Mouse (Mus musculus): Measurements from ENCODE around the gene Paics. TPM values are rescaled to one million over a fixed set of nuclear protein-coding genes. Genes with fewer than 3 reads are reported as not detected.
"Not testable (repeated sequence)": the region's sequence is repeated elsewhere in the genome, so short reads cannot be mapped to it uniquely, and the experiment has no call there.

The Paics gene
- polyA plus RNA-seq, 1 experiment from 2014 or later, result 165 TPM

DNA sequence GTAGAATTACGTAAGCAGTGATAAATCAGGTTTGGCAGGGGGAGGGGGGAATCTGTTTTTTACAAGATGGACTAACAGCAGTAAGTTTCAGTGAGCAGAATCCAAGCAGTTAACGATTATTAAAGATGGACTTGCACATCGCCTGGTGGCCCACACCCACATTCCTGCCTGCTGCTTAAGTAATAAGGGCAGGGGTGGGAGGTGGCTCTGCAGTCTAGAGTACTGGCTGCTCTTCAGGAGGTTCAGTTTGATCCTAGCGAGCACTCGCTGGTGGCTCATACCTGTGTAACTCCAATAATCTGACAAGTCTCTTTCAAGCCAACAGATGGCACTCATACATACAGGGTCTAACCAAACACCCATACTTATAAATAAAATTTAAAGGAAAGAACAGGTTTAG, 8.5 kb downstream of the Paics start:
- no peaks in the 10 kb centered on the region for H3K27me3 ChIP-seq (ENCODE audit: control insufficient read depth, insufficient read depth, low read length)
- no peak for ATAC-seq (ENCODE audit: low read depth)
- no peak overlapping the region for H3K4me2 ChIP-seq (ENCODE audit: low read depth, low read length)
- 89% methylated on average over 5 of the region's 5 CpGs for WGBS
- H3K9me3 ChIP-seq (ENCODE audit: control insufficient read depth, low read length), result no peaks in the 10 kb centered on the region
- H3K27ac ChIP-seq (ENCODE audit: low read depth, low read length), result no peak overlapping the region
- H3K9ac ChIP-seq (replicated peaks; ENCODE audit: low read depth, low read length), result no peak overlapping the region
- H3K36me3 ChIP-seq (ENCODE audit: control insufficient read depth, insufficient read depth, low read length), result peaks cover 51% of the 10 kb centered on the region
- no peak overlapping the region for H3K4me3 ChIP-seq (ENCODE audit: low read depth, low read length)
- H3K4me1 ChIP-seq (ENCODE audit: control insufficient read depth, insufficient read depth, low read length), result no peaks in the 10 kb centered on the region

DNA sequence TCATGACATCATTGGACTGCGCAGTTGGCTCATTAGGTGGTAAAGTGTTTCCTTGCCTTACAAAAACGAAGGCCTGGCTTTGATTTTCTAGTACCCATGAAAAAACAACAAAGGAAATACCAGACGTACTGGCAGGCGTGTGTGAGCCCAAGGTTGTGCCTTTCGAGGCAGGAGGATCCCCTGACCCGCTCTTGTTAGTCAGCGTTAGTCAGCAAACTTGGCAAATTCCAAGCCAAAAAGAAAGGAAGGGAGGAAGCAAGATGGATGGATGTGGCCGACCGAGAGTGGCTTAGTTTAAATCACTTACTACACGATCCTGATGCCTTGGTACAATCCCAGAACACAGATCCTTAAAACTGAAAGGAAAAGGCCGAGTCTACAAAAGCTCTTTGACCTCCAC, 11.4 kb downstream of the Paics start:
- WGBS, result 80% methylated on average over 11 of the region's 11 CpGs
- H3K36me3 ChIP-seq (ENCODE audit: control insufficient read depth, insufficient read depth, low read length), result peaks cover 52% of the 10 kb centered on the region
- no peaks in the 10 kb centered on the region for H3K9me3 ChIP-seq (ENCODE audit: control insufficient read depth, low read length)

DNA sequence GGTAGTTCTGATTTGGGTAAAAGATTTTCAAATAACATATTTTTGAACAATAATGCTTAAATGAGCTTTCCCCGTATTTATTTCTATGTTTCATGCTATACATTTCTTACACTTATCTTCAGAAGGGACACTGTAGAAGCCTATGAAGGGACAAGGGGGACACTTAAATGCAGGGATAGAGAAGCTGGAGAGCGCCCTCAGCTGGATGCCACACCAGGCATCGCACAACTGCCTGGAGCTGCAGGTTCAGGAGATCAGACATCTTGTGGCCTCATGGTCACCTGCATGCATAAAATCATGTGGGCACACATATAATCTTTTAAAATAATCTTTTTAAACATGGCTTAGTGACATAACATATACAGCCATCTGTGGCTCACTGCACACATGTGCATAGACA, 13.5 kb downstream of the Paics start:
- no peak for ATAC-seq (ENCODE audit: low read depth)
- no peak overlapping the region for H3K4me2 ChIP-seq (ENCODE audit: low read depth, low read length)
- no peaks in the 10 kb centered on the region for H3K9me3 ChIP-seq (ENCODE audit: control insufficient read depth, low read length)
- H3K27me3 ChIP-seq (ENCODE audit: control insufficient read depth, insufficient read depth, low read length), result no peaks in the 10 kb centered on the region
- H3K4me3 ChIP-seq (ENCODE audit: low read depth, low read length), result no peak overlapping the region
- H3K27ac ChIP-seq (ENCODE audit: low read depth, low read length), result no peak overlapping the region
- H3K4me1 ChIP-seq (ENCODE audit: control insufficient read depth, insufficient read depth, low read length), result no peaks in the 10 kb centered on the region
- H3K36me3 ChIP-seq (ENCODE audit: control insufficient read depth, insufficient read depth, low read length), result peaks cover 44% of the 10 kb centered on the region
- WGBS, result 95% methylated on average over 3 of the region's 3 CpGs
- no peak overlapping the region for H3K9ac ChIP-seq (replicated peaks; ENCODE audit: low read depth, low read length)

More for the DNA sequence above, 11.4 kb downstream of the Paics start:
- Histone ChIP-seq H3K27ac (ENCODE audit: low read depth, low read length) (no peak overlapping the region), H3K9ac (replicated peaks; ENCODE audit: low read depth, low read length) (no peak overlapping the region), H3K4me3 (ENCODE audit: low read depth, low read length) (no peak overlapping the region), H3K4me2 (ENCODE audit: low read depth, low read length) (no peak overlapping the region), H3K27me3 (ENCODE audit: control insufficient read depth, insufficient read depth, low read length) (no peaks in the 10 kb centered on the region), H3K4me1 (ENCODE audit: control insufficient read depth, insufficient read depth, low read length) (no peaks in the 10 kb centered on the region)
- no peak for ATAC-seq (ENCODE audit: low read depth)

DNA sequence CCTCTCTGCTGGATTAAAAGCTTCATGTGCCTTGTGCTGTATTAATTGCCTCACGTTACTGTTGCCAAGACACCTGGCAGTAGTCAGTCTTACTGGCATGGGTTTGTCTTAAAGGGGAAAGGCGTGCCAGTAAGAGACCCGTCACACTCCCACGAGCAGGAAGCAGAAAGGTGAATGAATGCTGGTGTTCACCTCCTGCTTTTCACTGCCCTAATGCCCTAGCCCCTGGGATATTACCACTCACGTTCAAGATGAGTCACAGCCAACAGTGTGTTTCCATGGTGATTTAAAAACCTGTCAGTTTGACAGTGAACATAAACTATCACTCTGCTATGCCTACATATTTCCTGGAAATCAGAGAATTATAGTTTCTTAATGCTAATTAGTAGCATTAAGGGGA, 18.1 kb downstream of the Paics start:
- Histone ChIP-seq H3K27ac (ENCODE audit: low read depth, low read length) (no peak overlapping the region), H3K9me3 (ENCODE audit: control insufficient read depth, low read length) (no peaks in the 10 kb centered on the region), H3K9ac (replicated peaks; ENCODE audit: low read depth, low read length) (no peak overlapping the region), H3K27me3 (ENCODE audit: control insufficient read depth, insufficient read depth, low read length) (no peaks in the 10 kb centered on the region), H3K4me1 (ENCODE audit: control insufficient read depth, insufficient read depth, low read length) (peaks cover 8% of the 10 kb centered on the region), H3K4me3 (ENCODE audit: low read depth, low read length) (no peak overlapping the region), H3K4me2 (ENCODE audit: low read depth, low read length) (no peak overlapping the region), H3K36me3 (ENCODE audit: control insufficient read depth, insufficient read depth, low read length) (peaks cover 17% of the 10 kb centered on the region)
- ATAC-seq (ENCODE audit: low read depth), result no peak
- 83% methylated on average over 5 of the region's 5 CpGs for WGBS

DNA sequence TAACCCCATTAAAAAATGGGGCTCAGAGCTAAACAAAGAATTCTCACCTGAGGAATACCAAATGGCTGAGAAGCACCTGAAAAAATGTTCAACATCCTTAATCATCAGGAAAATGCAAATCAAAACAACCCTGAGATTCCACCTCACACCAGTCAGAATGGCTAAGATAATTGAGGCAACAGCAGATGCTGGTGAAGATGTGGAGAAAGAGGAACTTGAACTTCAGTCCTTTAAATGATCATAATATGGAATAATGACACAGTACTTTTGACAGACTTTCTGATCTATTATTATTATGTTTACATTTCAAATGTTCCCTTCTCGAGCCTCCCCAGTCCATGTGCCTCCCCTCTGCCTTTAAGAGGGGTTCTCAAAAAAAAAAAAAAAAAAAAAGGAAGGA, 20.0 kb downstream of the Paics start:
- not testable (repeated sequence) for H3K36me3 ChIP-seq (ENCODE audit: control insufficient read depth, insufficient read depth, low read length); H3K9me3 ChIP-seq (ENCODE audit: control insufficient read depth, low read length); ATAC-seq (ENCODE audit: low read depth); H3K27me3 ChIP-seq (ENCODE audit: control insufficient read depth, insufficient read depth, low read length); H3K9ac ChIP-seq (replicated peaks; ENCODE audit: low read depth, low read length); H3K4me2 ChIP-seq (ENCODE audit: low read depth, low read length); H3K4me3 ChIP-seq (ENCODE audit: low read depth, low read length); H3K27ac ChIP-seq (ENCODE audit: low read depth, low read length)
- peaks cover 14% of the 10 kb centered on the region for H3K4me1 ChIP-seq (ENCODE audit: control insufficient read depth, insufficient read depth, low read length)
- WGBS, result 81% methylated on average over 1 of the region's 1 CpGs

DNA sequence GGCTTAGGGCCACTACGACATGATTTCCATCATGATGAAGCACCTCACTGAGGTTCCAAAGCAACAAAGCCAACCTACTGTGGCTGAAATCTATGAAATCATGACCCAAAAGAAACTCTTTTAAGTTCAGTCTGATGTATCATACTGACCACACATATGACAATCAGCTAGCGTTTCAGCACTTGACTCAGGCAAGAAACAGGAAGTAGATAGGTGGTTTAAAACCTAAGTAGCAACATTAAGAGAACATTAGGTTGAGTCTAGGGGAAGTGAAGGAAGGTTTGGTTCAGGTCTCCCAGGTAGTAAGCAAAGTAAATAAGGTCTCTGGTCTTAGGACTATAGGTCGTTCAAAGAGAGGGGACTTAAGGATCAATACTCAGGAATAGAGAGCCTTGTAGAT, 22.4 kb downstream of the Paics start:
- no peak overlapping the region for H3K27ac ChIP-seq (ENCODE audit: low read depth, low read length)
- no peak for ATAC-seq (ENCODE audit: low read depth)
- no peaks in the 10 kb centered on the region for H3K9me3 ChIP-seq (ENCODE audit: control insufficient read depth, low read length)
- H3K27me3 ChIP-seq (ENCODE audit: control insufficient read depth, insufficient read depth, low read length), result no peaks in the 10 kb centered on the region
- peak overlapping the region; percentile 85 for H3K4me2 ChIP-seq (ENCODE audit: low read depth, low read length)
- peak overlapping the region; percentile 92 for H3K4me3 ChIP-seq (ENCODE audit: low read depth, low read length)
- H3K9ac ChIP-seq (replicated peaks; ENCODE audit: low read depth, low read length), result no peak overlapping the region; the same call in 1 of the 2 replicates
- H3K4me1 ChIP-seq (ENCODE audit: control insufficient read depth, insufficient read depth, low read length), result peaks cover 14% of the 10 kb centered on the region
- H3K36me3 ChIP-seq (ENCODE audit: control insufficient read depth, insufficient read depth, low read length), result peaks cover 7% of the 10 kb centered on the region; the same call in 1 of the 2 replicates
- 71% methylated on average over 3 of the region's 3 CpGs for WGBS

DNA sequence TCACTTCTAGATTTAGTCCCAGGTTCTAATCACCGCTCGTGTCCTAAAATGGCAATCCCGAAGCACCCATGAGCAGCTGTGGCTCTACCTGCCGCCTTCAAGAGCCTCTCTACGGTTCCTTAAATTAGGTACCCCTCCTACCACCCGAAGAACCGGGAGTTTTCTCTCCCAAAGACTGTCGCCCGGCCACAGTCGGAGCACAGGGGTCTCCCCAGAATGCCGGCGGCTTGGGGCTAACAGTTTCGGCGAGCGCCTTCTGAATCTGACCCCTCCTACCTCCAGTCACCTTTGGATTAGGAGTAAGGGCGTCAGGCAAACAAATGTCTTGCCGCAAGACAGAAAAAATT, 23.1 kb downstream of the Paics start:
- H3K9me3 ChIP-seq (ENCODE audit: control insufficient read depth, low read length), result no peaks in the 10 kb centered on the region
- H3K4me1 ChIP-seq (ENCODE audit: control insufficient read depth, insufficient read depth, low read length), result peaks cover 14% of the 10 kb centered on the region
- peak overlapping the region; percentile 92 for H3K4me3 ChIP-seq (ENCODE audit: low read depth, low read length)
- no peak overlapping the region for H3K27ac ChIP-seq (ENCODE audit: low read depth, low read length)
- H3K9ac ChIP-seq (replicated peaks; ENCODE audit: low read depth, low read length), result no peak overlapping the region; the same call in none of the 2 replicates
- H3K36me3 ChIP-seq (ENCODE audit: control insufficient read depth, insufficient read depth, low read length), result peaks cover 3% of the 10 kb centered on the region; the same call in 1 of the 2 replicates
- ATAC-seq (ENCODE audit: low read depth), result peak; percentile 55; the same call in 1 of the 2 replicates
- H3K27me3 ChIP-seq (ENCODE audit: control insufficient read depth, insufficient read depth, low read length), result no peaks in the 10 kb centered on the region
- H3K4me2 ChIP-seq (ENCODE audit: low read depth, low read length), result peak overlapping the region; percentile 85
- WGBS, result 3% methylated on average over 17 of the region's 17 CpGs

DNA sequence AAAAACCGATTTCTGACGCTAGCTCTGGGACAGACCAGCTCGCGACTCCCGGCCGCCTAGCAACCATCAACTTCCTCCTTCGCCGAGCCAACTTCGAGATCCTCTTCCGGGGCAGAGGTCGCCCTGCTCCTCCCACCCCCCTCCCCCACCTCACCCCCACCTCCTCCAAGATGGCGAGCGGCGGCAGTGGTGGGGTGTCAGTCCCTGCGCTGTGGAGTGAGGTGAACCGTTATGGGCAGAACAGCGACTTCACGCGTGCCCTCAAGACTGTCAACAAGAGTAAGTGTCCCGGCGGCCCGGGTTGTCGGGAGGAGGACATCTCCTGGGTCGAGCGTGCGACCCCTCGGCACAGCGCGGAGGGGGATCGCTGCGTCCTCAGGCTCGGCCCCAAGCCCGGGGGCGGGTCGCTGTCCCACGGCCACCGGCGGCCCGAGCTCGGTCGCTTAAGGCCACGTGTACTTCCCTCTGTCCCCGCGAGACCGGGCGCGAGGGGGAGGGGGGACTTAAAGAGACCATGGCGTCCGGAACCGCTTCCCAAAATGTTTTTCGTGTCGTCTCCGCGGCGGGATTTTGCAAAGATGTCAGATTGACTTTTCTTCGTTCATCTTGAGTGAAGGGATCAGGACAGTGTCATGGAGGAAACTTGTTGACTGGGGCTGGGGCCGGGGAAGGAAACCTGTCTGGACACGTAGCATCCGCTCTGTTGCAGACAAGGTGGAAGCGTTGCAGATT, 23.6 kb downstream of the Paics start, which contains the start of gene Srp72:
Gene Srp72, plus strand, starts transcription at position 130 of the 732 bp plus-strand sequence.
- peak within 1 kb of the TSS; percentile 84 for H3K27ac ChIP-seq (ENCODE audit: low read depth, low read length)
- under 1% methylated on average over 60 of the region's 60 CpGs for WGBS

DNA sequence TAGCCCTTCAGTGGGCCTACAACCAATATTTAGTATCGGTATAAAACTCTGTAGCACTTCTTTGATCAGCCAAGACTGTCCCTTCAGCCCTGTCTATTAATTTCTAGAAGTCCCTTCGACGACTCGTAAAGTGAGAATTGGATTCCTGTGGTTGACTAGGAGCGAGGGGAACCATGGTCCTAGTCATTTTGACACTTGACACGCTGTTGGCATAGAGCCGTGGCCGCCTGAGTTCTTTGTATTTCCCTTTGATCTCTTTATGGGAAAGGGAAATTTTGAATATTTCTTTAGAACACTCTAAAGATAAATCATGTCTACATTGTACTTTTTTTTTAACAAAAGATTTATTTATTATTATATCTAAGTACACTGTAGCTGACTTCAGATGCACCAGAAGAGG, 24.6 kb downstream of the Paics start:
- H3K4me2 ChIP-seq (ENCODE audit: low read depth, low read length), result peak overlapping the region; percentile 75
- no peak for ATAC-seq (ENCODE audit: low read depth)
- no peak overlapping the region for H3K27ac ChIP-seq (ENCODE audit: low read depth, low read length)
- 88% methylated on average over 8 of the region's 8 CpGs for WGBS
- no peak overlapping the region for H3K9ac ChIP-seq (replicated peaks; ENCODE audit: low read depth, low read length)
- H3K4me3 ChIP-seq (ENCODE audit: low read depth, low read length), result no peak overlapping the region
- H3K27me3 ChIP-seq (ENCODE audit: control insufficient read depth, insufficient read depth, low read length), result no peaks in the 10 kb centered on the region
- no peaks in the 10 kb centered on the region for H3K9me3 ChIP-seq (ENCODE audit: control insufficient read depth, low read length)
- peaks cover 9% of the 10 kb centered on the region for H3K36me3 ChIP-seq (ENCODE audit: control insufficient read depth, insufficient read depth, low read length)
- peaks cover 14% of the 10 kb centered on the region for H3K4me1 ChIP-seq (ENCODE audit: control insufficient read depth, insufficient read depth, low read length)

More for the DNA sequence above, 23.6 kb downstream of the Paics start, which contains the start of gene Srp72:
- Histone ChIP-seq H3K4me1 (ENCODE audit: control insufficient read depth, insufficient read depth, low read length) (peaks cover 14% of the 10 kb centered on the region), H3K4me3 (ENCODE audit: low read depth, low read length) (peak within 1 kb of the TSS; percentile 92), H3K9ac (replicated peaks; ENCODE audit: low read depth, low read length) (peak within 1 kb of the TSS; percentile 84), H3K9me3 (ENCODE audit: control insufficient read depth, low read length) (no peaks in the 10 kb centered on the region), H3K27me3 (ENCODE audit: control insufficient read depth, insufficient read depth, low read length) (no peaks in the 10 kb centered on the region), H3K36me3 (ENCODE audit: control insufficient read depth, insufficient read depth, low read length) (peaks cover 3% of the 10 kb centered on the region; the same call in 1 of the 2 replicates), H3K4me2 (ENCODE audit: low read depth, low read length) (peak within 1 kb of the TSS; percentile 85)
- peak; percentile 96 for ATAC-seq (ENCODE audit: low read depth)
